Mouse (Mus musculus): ENCODE measurements around the gene Clpp. TPM values are rescaled to one million over a fixed set of nuclear protein-coding genes. Genes with fewer than 3 reads are reported as not detected.

Gene Clpp
- polyA plus RNA-seq, 1 experiment from 2014 or later: 180 TPM

DNA sequence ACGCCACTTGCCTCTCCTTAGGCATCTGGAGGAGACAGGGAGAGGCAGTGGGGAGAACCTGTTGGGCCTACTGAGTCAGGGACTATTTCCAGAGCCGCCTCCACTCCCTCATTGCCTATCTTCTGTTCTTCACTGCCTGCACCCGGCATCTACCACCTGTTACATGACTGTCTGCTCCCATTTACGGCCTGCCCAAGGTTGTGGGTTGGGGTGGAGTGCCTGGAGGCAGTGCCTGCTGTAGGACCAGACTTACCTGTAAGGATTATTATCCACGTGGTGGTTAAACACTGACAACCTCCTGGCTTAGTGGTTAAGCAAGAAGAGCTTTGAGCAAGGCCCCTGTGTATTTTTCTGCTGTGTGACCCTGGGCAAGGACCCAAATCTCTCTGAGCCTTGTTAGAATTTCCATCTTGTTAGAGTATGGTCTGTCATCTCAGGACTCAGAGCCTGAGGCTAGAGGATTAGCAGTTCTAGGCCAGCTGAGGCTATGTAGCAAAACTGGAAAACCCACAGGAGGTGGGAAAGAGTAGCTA lies 15.3 kb upstream of the Clpp start:
- Histone ChIP-seq H3K27me3 (replicated peaks) (no peaks in the 10 kb centered on the region), H3K4me3 (no peak overlapping the region), H3K9ac (no peak overlapping the region), H3K4me1 (no peaks in the 10 kb centered on the region), H3K4me2 (no peak overlapping the region), H3K27ac (no peak overlapping the region), H3K36me3 (replicated peaks) (no peaks in the 10 kb centered on the region), H3K9me3 (no peaks in the 10 kb centered on the region)
- ATAC-seq (replicated peaks): no peak
- 83% methylated on average over 5 of the region's 5 CpGs for WGBS

DNA sequence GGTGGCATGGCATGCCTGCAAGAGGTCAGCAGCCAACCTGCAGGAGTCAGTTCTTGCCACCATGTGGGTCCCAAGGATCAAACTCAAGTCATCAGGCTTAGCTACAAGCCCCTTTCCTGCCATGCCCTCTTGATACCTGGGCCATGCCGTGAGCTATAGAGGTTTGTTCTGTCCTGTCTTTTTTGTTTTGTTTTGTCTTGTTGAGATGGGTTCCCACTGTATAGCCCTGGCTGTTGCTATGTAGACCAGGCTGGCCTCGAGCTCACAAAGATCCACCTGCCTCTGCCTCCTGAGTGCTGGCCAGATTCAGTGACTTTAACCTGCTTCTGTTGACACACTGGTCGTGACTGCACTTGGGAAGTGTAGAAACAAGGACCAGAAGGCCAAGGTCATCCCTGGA lies 14.7 kb upstream of the Clpp start:
- no peak for ATAC-seq (replicated peaks)

DNA sequence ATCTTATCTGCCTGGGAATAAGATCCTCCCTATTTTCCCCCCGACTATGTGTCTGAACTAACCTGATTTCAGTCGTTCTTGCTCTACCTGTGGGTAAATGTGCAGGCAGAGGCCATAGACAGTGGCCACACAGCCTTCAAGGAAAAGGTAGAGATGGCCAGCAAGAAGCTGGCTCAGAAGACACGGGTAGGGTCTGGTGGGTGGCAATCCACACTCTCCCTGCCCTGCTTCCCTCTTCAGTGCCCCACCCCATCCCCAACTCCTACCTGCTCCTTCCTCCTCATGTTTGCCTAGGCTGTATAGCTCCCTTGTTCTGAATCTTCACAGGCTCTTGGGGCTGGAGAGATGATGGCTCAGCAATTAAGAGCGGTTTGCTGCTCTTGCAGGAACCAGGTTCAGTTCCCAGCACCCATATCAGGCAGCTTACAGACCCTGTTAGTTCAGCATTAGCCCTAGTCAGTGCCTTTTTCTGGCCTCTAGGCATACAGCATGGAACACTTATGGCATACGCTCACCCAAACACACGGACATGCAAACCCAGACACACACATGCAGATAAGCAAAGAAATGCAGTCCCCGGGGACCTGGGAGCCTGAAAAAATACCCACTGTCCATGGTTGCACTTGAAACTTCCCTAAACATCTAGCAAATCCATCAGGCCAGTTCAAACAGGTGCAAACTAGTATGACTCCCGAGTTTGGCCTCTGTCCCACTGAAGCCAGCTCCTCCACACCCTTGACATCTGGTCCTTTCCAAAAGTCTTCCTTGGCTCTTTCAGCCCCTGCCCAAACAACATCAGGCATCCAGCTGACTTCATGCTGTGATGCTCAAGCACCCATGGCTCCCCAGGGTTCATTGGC lies 13.3 kb upstream of the Clpp start:
- no peaks in the 10 kb centered on the region for H3K9me3 ChIP-seq
- H3K4me3 ChIP-seq: no peak overlapping the region
- no peak overlapping the region for H3K4me2 ChIP-seq
- H3K27ac ChIP-seq: no peak overlapping the region
- 83% methylated on average over 8 of the region's 8 CpGs for WGBS
- H3K4me1 ChIP-seq: no peaks in the 10 kb centered on the region
- H3K27me3 ChIP-seq (replicated peaks): no peaks in the 10 kb centered on the region
- no peaks in the 10 kb centered on the region for H3K36me3 ChIP-seq (replicated peaks)
- no peak overlapping the region for H3K9ac ChIP-seq
- ATAC-seq (replicated peaks): no peak

More for the DNA sequence above, 14.7 kb upstream of the Clpp start:
- Histone ChIP-seq H3K27ac (no peak overlapping the region), H3K4me2 (no peak overlapping the region), H3K9ac (no peak overlapping the region), H3K9me3 (no peaks in the 10 kb centered on the region), H3K4me1 (no peaks in the 10 kb centered on the region), H3K27me3 (replicated peaks) (no peaks in the 10 kb centered on the region), H3K4me3 (no peak overlapping the region), H3K36me3 (replicated peaks) (no peaks in the 10 kb centered on the region)
- whole genome bisulfite sequencing: 76% methylated on average over 3 of the region's 3 CpGs

DNA sequence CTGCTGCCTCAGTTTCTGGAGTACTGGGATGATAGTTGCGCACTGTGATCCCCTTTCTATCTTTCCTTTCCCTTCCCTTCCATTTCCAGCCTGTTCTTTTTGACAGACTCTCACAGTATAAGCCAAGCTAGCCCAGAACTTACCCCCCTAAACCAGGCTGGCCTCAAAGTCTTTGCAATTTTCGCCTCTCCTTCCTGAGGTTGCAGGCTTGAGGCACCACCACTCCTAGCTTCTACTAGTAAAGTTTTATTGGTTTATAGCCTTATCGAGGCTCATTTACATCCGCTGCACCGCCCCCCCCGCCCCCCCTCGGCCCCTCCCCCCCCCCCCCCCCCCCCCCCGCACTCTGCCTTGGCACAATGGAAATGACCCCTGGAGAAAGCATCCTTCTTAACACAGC lies 10.6 kb upstream of the Clpp start:
- Histone ChIP-seq H3K9me3 (no peaks in the 10 kb centered on the region), H3K27me3 (replicated peaks) (no peaks in the 10 kb centered on the region), H3K4me3 (no peak overlapping the region), H3K27ac (no peak overlapping the region), H3K36me3 (replicated peaks) (no peaks in the 10 kb centered on the region), H3K9ac (no peak overlapping the region), H3K4me2 (no peak overlapping the region), H3K4me1 (no peaks in the 10 kb centered on the region)
- WGBS: 53% methylated on average over 6 of the region's 8 CpGs
- no peak for ATAC-seq (replicated peaks)

DNA sequence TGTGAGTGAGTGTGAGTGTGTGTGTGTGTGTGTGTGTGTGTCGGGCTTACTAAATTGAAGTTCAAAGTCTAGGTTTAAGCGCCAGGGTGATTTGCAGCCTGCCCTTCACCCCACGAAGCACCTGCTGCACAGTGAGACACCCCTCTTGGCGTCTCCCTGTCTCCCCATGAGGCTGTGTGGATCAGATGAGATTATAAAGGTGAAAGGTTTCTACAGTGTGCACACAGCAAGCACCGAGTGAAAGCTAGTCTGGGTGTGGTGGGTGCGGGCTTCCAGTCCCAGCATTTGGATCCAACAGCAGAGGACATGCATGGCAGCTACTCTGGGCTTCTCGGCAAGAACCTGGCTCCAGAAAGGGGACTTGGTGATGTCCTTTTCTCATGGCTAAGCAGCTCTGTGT lies 9.1 kb upstream of the Clpp start:
- H3K27me3 ChIP-seq (replicated peaks): no peaks in the 10 kb centered on the region
- no peak overlapping the region for H3K9ac ChIP-seq
- H3K9me3 ChIP-seq: no peaks in the 10 kb centered on the region
- no peaks in the 10 kb centered on the region for H3K4me1 ChIP-seq
- H3K4me3 ChIP-seq: no peak overlapping the region
- no peak overlapping the region for H3K27ac ChIP-seq
- ATAC-seq (replicated peaks): no peak
- WGBS: 77% methylated on average over 7 of the region's 7 CpGs
- no peaks in the 10 kb centered on the region for H3K36me3 ChIP-seq (replicated peaks)
- no peak overlapping the region for H3K4me2 ChIP-seq

DNA sequence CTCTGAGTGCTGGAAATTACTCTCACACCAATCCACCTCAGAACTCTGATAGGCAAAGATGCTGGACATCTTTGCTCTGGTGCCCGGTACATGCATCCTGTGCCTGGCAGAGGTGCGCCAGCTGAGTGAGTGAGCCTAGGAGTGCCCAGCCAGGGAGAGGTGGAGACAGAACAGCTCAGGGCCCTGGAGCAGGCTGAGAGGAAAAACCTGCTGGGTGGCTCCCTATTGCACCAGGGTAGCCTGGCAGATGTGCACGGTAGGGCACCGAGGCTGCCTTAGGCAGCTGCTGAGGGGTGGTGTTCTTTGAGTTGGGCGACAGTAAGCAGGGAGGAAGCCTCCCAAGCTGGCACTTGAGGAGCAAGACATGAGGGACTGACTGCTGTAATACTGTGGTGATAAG lies 8.1 kb upstream of the Clpp start, which contains the start of gene Acer1:
Gene Acer1 (minus strand): TSS at position 114 of the 400 bp plus-strand sequence.
- Histone ChIP-seq H3K36me3 (replicated peaks) (no peaks in the 10 kb centered on the region), H3K27ac (no peak within 1 kb of the TSS), H3K4me2 (no peak within 1 kb of the TSS), H3K9me3 (no peaks in the 10 kb centered on the region), H3K27me3 (replicated peaks) (no peaks in the 10 kb centered on the region), H3K9ac (no peak within 1 kb of the TSS), H3K4me1 (no peaks in the 10 kb centered on the region), H3K4me3 (no peak within 1 kb of the TSS)
- ATAC-seq (replicated peaks): no peak
- 80% methylated on average over 5 of the region's 5 CpGs for WGBS

DNA sequence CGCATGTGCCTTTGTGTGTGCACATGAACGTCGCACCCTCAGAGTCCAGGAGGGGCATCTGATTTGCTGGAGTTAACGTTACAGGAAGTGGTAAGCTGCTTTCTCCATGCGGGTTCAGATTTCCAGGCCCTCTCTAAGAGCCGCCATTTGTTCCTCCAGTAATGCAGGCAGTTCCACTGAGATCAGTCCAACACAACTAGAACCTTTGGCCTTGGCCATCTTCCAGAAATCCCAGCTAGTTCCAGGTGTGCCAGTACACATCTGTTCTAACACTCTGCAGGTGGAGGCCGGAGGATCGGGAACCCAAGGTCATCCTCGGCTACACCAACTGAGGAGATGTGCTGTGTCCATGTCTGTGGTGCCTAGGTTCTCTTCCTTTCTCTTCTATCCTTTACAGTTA lies 5.2 kb upstream of the Clpp start:
- Histone ChIP-seq H3K27ac (no peak overlapping the region), H3K4me1 (0 out of 2 replicates have a peak, but pooled peaks cover 4% of the 10 kb centered on the region), H3K36me3 (replicated peaks) (no peaks in the 10 kb centered on the region), H3K9ac (no peak overlapping the region), H3K4me3 (no peak overlapping the region), H3K27me3 (replicated peaks) (no peaks in the 10 kb centered on the region), H3K9me3 (no peaks in the 10 kb centered on the region), H3K4me2 (no peak overlapping the region)
- 84% methylated on average over 9 of the region's 9 CpGs for WGBS
- no peak for ATAC-seq (replicated peaks)

DNA sequence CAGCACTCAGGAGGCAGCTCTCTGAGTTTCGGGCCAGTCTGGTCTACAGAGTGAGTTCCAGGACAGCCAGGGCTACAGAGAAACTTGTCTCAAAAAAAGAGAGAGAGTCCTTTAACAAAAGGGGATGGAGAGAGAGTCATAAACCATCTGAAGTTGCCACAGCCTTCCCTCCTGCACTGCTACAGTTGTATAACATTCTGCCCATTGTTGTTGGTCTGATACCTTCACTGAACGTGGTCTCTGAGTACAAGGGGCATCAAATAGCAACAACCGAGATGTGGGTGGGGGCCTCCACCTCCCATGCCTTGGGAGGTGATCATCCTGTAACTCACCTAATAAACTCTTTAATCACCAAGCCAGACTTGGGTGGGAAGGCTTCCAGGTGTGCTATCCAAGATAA lies 4.4 kb upstream of the Clpp start:
- H3K9me3 ChIP-seq: no peaks in the 10 kb centered on the region
- H3K4me1 ChIP-seq: 0 out of 2 replicates have a peak, but pooled peaks cover 4% of the 10 kb centered on the region
- H3K27me3 ChIP-seq (replicated peaks): no peaks in the 10 kb centered on the region
- no peaks in the 10 kb centered on the region for H3K36me3 ChIP-seq (replicated peaks)
- no peak for ATAC-seq (replicated peaks)
- 81% methylated on average over 3 of the region's 3 CpGs for WGBS
- no peak overlapping the region for H3K27ac ChIP-seq
- no peak overlapping the region for H3K4me2 ChIP-seq
- H3K4me3 ChIP-seq: no peak overlapping the region
- no peak overlapping the region for H3K9ac ChIP-seq

DNA sequence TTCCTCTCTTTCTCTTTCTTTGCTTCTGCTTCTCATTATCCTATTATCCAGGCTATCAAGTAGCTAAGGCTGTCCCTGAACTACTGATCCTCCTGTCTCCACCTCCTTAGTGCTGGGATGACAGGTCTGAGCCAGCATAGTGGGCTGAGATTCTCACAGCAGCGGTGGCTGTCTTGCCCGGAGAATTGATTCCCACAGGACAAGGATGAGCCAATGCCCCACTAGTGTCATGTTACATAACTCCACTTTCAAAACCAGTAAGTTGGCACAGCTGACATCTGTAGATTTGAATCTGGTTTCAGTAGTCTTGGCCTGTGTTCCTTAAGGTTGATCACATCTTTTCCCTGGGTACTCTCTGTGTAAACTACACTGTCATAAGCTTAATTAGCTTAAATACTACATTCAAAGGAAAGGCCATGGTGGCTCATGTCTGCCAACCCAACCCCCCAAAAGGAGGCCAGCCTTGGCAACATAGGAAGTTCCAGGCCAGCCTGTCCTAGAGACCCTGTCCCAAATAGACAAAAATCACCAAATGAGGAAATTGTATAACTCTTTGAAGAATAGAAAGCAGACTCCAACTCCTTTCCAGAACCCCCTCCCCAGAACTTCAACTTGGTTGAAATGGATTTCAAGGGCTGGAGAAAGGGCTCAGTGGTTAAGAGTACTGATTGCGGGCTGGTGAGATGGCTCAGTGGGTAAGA lies 3.9 kb upstream of the Clpp start:
- ATAC-seq (replicated peaks): no peak
- Histone ChIP-seq H3K27me3 (replicated peaks) (no peaks in the 10 kb centered on the region), H3K4me3 (no peak overlapping the region), H3K9ac (no peak overlapping the region), H3K4me2 (no peak overlapping the region), H3K27ac (no peak overlapping the region), H3K4me1 (peaks cover 10% of the 10 kb centered on the region), H3K36me3 (replicated peaks) (no peaks in the 10 kb centered on the region), H3K9me3 (no peaks in the 10 kb centered on the region)
- 81% methylated on average over 3 of the region's 3 CpGs for WGBS

DNA sequence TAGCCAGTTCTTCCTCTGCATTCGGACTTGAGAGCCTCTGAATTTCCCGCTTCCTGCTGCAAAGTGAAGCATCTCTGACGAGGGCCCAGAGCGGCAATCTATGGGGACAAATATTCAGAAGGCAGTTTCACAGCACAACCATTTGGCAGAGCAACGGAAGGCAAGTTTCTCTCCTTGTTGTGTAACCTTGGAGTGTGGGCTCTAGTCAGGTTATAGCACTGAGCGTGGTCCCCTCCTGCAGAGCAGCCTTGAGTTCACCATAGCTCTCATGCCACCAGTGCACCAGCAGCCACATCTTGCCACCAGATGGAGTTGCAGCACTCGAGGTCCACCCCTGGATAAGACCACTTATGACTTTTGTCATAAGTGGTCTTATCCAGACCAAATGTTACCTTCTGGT lies 1.7 kb upstream of the Clpp start:
- Histone ChIP-seq H3K36me3 (replicated peaks) (peaks cover 8% of the 10 kb centered on the region; the same call in 1 of the 2 replicates), H3K4me2 (no peak overlapping the region), H3K4me1 (peaks cover 16% of the 10 kb centered on the region), H3K9ac (no peak overlapping the region), H3K27ac (no peak overlapping the region), H3K4me3 (no peak overlapping the region), H3K27me3 (replicated peaks) (no peaks in the 10 kb centered on the region), H3K9me3 (no peaks in the 10 kb centered on the region)
- 87% methylated on average over 7 of the region's 7 CpGs for WGBS
- no peak for ATAC-seq (replicated peaks)

DNA sequence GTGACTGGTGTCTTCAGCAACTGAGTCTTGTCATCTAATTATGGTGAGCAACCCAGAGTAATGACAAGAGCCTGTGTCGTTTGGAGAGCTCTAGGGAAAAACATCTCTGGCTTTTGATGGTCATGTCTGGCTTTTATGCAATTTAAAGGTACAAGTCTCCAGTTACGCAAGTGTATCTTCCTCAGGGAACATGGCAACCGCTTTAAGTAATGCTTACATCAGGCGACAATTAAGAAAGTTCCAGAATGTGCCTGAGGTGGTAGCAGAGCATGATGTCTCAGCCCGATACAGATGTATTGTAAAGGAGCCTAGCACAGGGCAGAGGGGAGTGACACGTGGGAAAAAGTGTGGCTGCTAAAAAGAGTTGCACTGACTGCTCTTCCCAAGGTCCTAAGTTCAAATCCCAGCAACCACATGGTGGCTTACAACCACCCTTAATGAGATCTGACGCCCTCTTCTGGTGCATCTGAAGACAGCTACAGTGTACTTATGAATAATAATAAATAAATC lies 1.1 kb upstream of the Clpp start:
- peaks cover 13% of the 10 kb centered on the region for H3K36me3 ChIP-seq (replicated peaks)
- H3K9me3 ChIP-seq: no peaks in the 10 kb centered on the region
- peak overlapping the region; percentile 66 for H3K4me2 ChIP-seq
- H3K27me3 ChIP-seq (replicated peaks): no peaks in the 10 kb centered on the region
- peak overlapping the region; percentile 87 for H3K4me3 ChIP-seq
- H3K9ac ChIP-seq: peak overlapping the region; percentile 88; the same call in 1 of the 2 replicates
- peaks cover 16% of the 10 kb centered on the region for H3K4me1 ChIP-seq
- WGBS: 74% methylated on average over 7 of the region's 7 CpGs
- no peak for ATAC-seq (replicated peaks)
- peak overlapping the region; percentile 90 for H3K27ac ChIP-seq

DNA sequence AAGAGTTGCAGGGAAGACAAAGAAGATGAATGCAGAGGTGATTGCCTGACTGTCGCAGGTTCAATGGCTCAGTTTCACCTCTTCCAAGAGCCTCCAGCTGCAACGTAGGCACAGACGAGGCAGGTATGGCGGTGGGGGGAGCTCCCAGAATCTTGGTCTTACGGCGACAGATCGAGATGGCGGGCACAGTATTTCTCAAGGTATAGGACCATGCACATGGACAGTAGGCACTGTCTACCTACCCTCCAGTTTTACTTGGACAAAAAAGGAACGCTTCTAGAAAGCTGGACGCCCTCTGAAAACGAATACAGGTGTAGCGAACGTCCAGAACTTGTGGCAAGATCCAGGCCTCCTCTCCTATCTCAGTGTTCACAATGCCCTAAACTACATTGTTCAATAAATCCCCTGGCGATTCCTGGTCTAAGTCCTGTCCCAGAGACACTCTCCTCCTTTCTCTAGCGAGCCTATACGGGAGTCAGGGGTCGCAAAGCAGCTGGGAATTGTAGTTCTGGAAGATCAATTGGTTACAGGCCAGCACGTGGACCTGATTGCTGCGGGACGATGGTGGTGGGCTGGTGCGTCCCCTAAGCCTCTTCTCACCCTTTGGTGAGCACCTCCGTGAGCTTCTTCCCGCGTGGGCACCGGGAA lies 514 bp upstream of the Clpp start:
- H3K36me3 ChIP-seq (replicated peaks): peaks cover 19% of the 10 kb centered on the region
- H3K4me3 ChIP-seq: peak overlapping the region; percentile 87
- H3K27ac ChIP-seq: peak overlapping the region; percentile 90
- no peaks in the 10 kb centered on the region for H3K27me3 ChIP-seq (replicated peaks)
- no peaks in the 10 kb centered on the region for H3K9me3 ChIP-seq
- H3K4me2 ChIP-seq: peak overlapping the region; percentile 66
- WGBS: 2% methylated on average over 25 of the region's 25 CpGs
- peak overlapping the region; percentile 88 for H3K9ac ChIP-seq
- peak; percentile 95 for ATAC-seq (replicated peaks)
- H3K4me1 ChIP-seq: peaks cover 16% of the 10 kb centered on the region
